Mouse (Mus musculus) stomach, embryonic 16.5 days (tissue): ENCODE results near the gene Tsacc. TPM values are rescaled to one million over a fixed set of nuclear protein-coding genes. Genes with fewer than 3 reads are reported as not detected.

Source experiments
- ATAC-seq: fragments of 200-750 bp; cut with Nextera tagmentation; 2 replicates; pipeline ENCODE4 v1.8.0; 2017; ENCODE audit warnings: moderate number of reproducible peaks, moderate TSS enrichment; ENCODE audit not compliant: insufficient read depth, low FRiP score
- H3K27ac ChIP-seq: fragments of 300-500 bp; sonication (generic); 2 replicates; pipeline ENCODE4 v1.5.1; 2014; ENCODE audit warnings: low read length
- H3K27me3 ChIP-seq: fragments of 300-500 bp; sonication (generic); 2 replicates; pipeline ENCODE4 v1.6.1; 2014; ENCODE audit warnings: low read length, control low read depth, mixed read lengths; ENCODE audit not compliant: control insufficient read depth, insufficient read depth
- H3K36me3 ChIP-seq: fragments of 300-500 bp; sonication (generic); 2 replicates; pipeline ENCODE4 v1.6.1; 2014; ENCODE audit warnings: low read length; ENCODE audit not compliant: control insufficient read depth, insufficient read depth
- H3K4me1 ChIP-seq: fragments of 300-500 bp; sonication (generic); 2 replicates; pipeline ENCODE4 v1.6.1; 2014; ENCODE audit warnings: low read length, control low read depth, mixed read lengths; ENCODE audit not compliant: control insufficient read depth, insufficient read depth
- H3K4me2 ChIP-seq: fragments of 300-500 bp; sonication (generic); 2 replicates; pipeline ENCODE4 v1.6.1; 2014; ENCODE audit warnings: low read depth, low read length, mixed read lengths
- H3K4me3 ChIP-seq: fragments of 300-500 bp; sonication (generic); replicated peaks from 2 replicates; pipeline ENCODE4 v1.5.1; 2014; ENCODE audit warnings: mild to moderate bottlenecking, low read length
- H3K9ac ChIP-seq: fragments of 300-500 bp; sonication (generic); 2 replicates; pipeline ENCODE4 v1.6.1; 2014; ENCODE audit warnings: low read length
- H3K9me3 ChIP-seq: fragments of 300-500 bp; sonication (generic); replicated peaks from 2 replicates; pipeline ENCODE4 v1.6.1; 2016; ENCODE audit warnings: low read length, control low read depth; ENCODE audit not compliant: control insufficient read depth
- WGBS: fragments of 180-500 bp; shearing (Covaris S2); extraction: QIAGEN DNeasy Blood & Tissue Kit; methylation state at CpG from one replicate; pipeline ENCODE4 v1.1.7; 2014; 5-methylcytosine and 5-hydroxymethylcytosine counted together
- polyA plus RNA-seq: library from polyadenylated mRNA; unstranded; fragments of >200 nt; fragmentation: Nextera tagmentation; extraction: Ambion mirVana; gene quantifications from 2 replicates; pipeline ENCODE4 v1.2.1, GENCODE M21; 2015

Tsacc gene
- polyA plus RNA-seq, 1 experiment from 2014 or later = 12.0 TPM

DNA sequence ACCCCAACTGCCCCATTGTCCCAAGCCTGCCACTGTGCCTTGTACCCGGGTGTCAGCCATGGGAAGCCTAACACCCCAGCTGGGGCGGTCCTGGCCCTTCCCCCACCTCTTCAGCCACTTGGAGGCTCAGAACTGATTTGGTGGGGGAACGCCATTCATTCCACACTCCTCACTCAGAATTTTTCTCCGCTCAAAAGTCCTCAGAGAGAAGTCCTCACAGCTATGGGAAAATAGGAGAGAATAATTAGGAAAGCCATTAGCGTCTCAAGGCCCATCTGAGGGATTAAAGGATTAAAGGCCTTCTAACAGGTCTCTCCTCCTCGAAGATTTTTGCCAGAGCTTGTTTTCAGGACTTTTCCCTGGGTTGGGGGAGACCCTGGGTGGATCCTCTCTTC is 59.6 kb downstream of the Tsacc start:
- peaks cover 51% of the 10 kb centered on the region for H3K27me3 ChIP-seq
- ATAC-seq = no peak
- no peak overlapping the region for H3K27ac ChIP-seq
- H3K9me3 ChIP-seq = no peaks in the 10 kb centered on the region
- H3K4me2 ChIP-seq = no peak overlapping the region
- 0 out of 2 replicates have a peak, but pooled peaks cover 4% of the 10 kb centered on the region for H3K4me1 ChIP-seq
- no peak overlapping the region for H3K9ac ChIP-seq
- 32% methylated on average over 6 of the region's 6 CpGs for WGBS
- no peak overlapping the region for H3K4me3 ChIP-seq
- H3K36me3 ChIP-seq = no peaks in the 10 kb centered on the region

DNA sequence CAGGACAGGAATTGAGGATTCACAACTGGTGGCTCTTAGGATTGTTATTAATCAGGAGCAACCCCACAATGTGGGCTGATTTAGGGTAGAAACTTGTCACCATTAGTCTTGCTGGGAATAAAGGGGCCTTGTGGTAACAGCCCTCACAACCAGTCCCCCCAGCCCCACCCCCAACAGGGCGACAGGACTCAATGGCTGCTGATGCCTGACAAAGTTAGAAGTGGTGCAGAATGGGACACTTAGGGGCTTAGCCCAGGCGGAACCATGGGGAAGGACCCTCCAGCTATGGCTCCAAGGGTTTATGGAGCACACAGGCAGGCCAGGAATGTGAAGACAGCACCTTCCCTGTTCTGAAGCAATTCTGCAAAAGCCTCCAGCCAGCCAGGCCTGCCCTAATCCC is 61.2 kb downstream of the Tsacc start:
- Histone ChIP-seq H3K9me3 (no peaks in the 10 kb centered on the region), H3K9ac (no peak overlapping the region), H3K4me1 (no peaks in the 10 kb centered on the region), H3K4me3 (no peak overlapping the region), H3K36me3 (no peaks in the 10 kb centered on the region), H3K27ac (no peak overlapping the region), H3K4me2 (no peak overlapping the region), H3K27me3 (peaks cover 38% of the 10 kb centered on the region)
- WGBS = 65% methylated on average over 2 of the region's 2 CpGs
- ATAC-seq = no peak

DNA sequence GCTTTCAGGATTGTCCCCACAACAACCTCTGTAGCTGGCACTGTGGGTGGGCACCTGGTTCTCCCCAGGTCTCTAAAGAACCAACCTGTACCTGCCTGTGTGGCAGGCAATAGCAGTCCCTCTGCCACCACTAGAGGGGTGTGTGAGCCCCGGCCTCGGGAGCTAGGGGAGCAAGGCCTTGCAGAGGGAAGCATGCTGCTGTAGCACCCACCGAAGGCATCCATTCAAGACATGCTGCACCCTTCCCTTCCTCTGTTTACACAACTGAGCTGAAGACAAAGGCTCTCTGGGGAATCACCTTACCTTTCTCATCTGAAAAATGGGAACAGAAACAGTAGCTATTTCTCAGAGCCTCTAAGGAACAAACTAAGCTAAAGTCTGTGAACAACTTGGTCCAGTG is 61.6 kb downstream of the Tsacc start:
- no peaks in the 10 kb centered on the region for H3K36me3 ChIP-seq
- no peaks in the 10 kb centered on the region for H3K4me1 ChIP-seq
- no peak overlapping the region for H3K4me3 ChIP-seq
- H3K4me2 ChIP-seq = no peak overlapping the region
- no peak overlapping the region for H3K9ac ChIP-seq
- H3K9me3 ChIP-seq = no peaks in the 10 kb centered on the region
- H3K27me3 ChIP-seq = peaks cover 37% of the 10 kb centered on the region
- WGBS = 5% methylated on average over 3 of the region's 3 CpGs
- no peak for ATAC-seq
- no peak overlapping the region for H3K27ac ChIP-seq

DNA sequence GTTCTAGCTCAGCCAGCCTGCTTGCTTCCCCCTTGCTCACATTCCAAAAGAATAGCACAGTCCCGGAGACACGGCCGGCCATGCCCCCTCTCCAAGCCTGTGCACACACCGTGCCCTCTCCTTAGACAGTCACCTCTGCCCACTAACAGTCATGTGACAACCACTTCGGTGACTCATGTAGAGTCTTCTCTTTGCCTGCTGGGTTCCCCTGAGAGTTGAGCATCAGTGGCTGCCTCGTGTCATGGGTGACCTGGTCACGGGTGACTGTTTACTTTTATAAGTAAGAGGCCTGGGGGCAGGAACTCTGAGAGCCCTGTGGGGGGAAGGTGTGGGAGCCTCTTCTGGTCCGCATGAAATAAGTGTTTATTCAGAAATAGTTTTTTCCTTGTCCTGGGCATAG is 62.8 kb downstream of the Tsacc start:
- no peaks in the 10 kb centered on the region for H3K9me3 ChIP-seq
- no peaks in the 10 kb centered on the region for H3K36me3 ChIP-seq
- no peak overlapping the region for H3K9ac ChIP-seq
- no peak for ATAC-seq
- H3K27ac ChIP-seq = no peak overlapping the region
- H3K4me1 ChIP-seq = no peaks in the 10 kb centered on the region
- H3K4me3 ChIP-seq = no peak overlapping the region
- no peak overlapping the region for H3K4me2 ChIP-seq
- WGBS = 52% methylated on average over 8 of the region's 8 CpGs
- H3K27me3 ChIP-seq = peaks cover 30% of the 10 kb centered on the region

DNA sequence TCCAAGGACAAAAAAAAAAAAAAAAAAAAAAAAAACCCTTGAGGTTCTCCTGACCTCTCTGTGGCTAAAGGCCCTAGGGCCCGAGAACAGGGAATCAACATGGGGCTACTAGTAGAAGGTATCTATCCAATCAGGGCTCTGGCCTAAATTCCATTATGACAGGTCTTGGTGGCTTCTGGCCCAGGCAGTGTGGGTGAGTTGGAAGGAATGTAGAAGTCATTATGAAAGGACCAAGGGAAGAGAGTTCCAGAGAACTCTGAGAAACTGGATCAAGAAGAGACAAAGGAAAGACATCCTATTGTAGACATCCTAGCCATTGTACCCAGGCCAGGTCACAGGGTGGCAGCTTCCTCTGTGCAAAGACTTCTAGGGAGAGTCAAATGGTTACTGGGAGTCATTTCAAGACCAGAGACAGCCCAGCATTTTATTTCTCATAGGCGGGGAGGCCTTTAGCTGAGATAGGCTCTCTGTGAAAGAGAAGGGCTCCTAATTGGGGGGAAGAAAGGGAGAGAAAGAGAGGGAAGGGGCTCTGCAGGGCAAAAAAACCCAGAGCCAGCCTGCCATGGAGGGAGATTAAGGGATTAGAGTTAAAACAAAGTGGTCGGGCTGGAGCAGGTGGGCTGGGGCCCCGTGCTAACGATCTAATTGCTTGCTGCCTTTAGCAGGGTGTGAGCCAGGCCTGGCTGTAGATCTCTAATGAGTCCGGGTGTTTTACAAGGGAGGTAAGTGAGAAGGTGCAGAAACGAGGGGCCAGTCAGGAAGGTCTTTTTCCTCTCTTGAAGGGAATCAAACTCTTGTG is 63.7 kb downstream of the Tsacc start:
- no peak overlapping the region for H3K9ac ChIP-seq
- WGBS = 23% methylated on average over 7 of the region's 7 CpGs
- H3K36me3 ChIP-seq = no peaks in the 10 kb centered on the region
- no peak overlapping the region for H3K4me2 ChIP-seq
- H3K27ac ChIP-seq = no peak overlapping the region
- peaks cover 20% of the 10 kb centered on the region for H3K27me3 ChIP-seq
- H3K9me3 ChIP-seq = no peaks in the 10 kb centered on the region
- no peaks in the 10 kb centered on the region for H3K4me1 ChIP-seq
- no peak overlapping the region for H3K4me3 ChIP-seq
- ATAC-seq = no peak

Other genes with a start within 250 kb of the Tsacc start
- gene Naxe, start 238.5 kb downstream of the Tsacc start, polyA plus RNA-seq = 166 and 173 TPM in 2 replicates
- gene Ttc24, start 218.7 kb downstream of the Tsacc start, polyA plus RNA-seq = not detected in 2 replicates
- 17.1 and 22.0 TPM in 2 replicates for gene Iqgap3, start 215.0 kb downstream of the Tsacc start, polyA plus RNA-seq
- gene Mef2d, start 154.6 kb downstream of the Tsacc start, polyA plus RNA-seq = 15.4 and 18.2 TPM in 2 replicates
- gene Rhbg, start 42.3 kb downstream of the Tsacc start, polyA plus RNA-seq = 11.7 and 15.0 TPM in 2 replicates
- 0.53 and 2.2 TPM in 2 replicates for gene Gm38392, start 9.8 kb downstream of the Tsacc start, polyA plus RNA-seq
- 424 and 435 TPM in 2 replicates for gene Cct3, start 117 bp upstream of the Tsacc start, polyA plus RNA-seq
- gene Glmp, start 28.0 kb upstream of the Tsacc start, polyA plus RNA-seq = 191 and 207 TPM in 2 replicates
- gene Tmem79, start 39.1 kb upstream of the Tsacc start, polyA plus RNA-seq = 41.3 and 58.9 TPM in 2 replicates
- gene Smg5, start 39.3 kb upstream of the Tsacc start, polyA plus RNA-seq = 40.0 and 42.9 TPM in 2 replicates
- gene Paqr6, start 67.6 kb upstream of the Tsacc start, polyA plus RNA-seq = 19.9 and 24.9 TPM in 2 replicates
- gene Bglap3, start 75.7 kb upstream of the Tsacc start, polyA plus RNA-seq = 9.8 and 26.1 TPM in 2 replicates
- gene Bglap2, start 81.7 kb upstream of the Tsacc start, polyA plus RNA-seq = 4.4 and 12.2 TPM in 2 replicates
- gene Bglap, start 87.5 kb upstream of the Tsacc start, polyA plus RNA-seq = not detected in 2 replicates
- gene Pmf1, start 113.3 kb upstream of the Tsacc start, polyA plus RNA-seq = 98.9 and 104 TPM in 2 replicates
- gene Slc25a44, start 128.1 kb upstream of the Tsacc start, polyA plus RNA-seq = 18.0 and 20.0 TPM in 2 replicates
- gene Sema4a, start 164.2 kb upstream of the Tsacc start, polyA plus RNA-seq = 33.1 and 38.4 TPM in 2 replicates
- 266 and 298 TPM in 2 replicates for gene Lmna, start 213.0 kb upstream of the Tsacc start, polyA plus RNA-seq
- 9.9 and 11.4 TPM in 2 replicates for gene Mex3a, start 235.4 kb upstream of the Tsacc start, polyA plus RNA-seq